Mouse (Mus musculus) liver, embryonic 15.5 days (tissue): ENCODE results near the gene Mafk. TPM values are rescaled to one million over a fixed set of nuclear protein-coding genes. Genes with fewer than 3 reads are reported as not detected.

ENCODE experiments used
- ATAC-seq: fragments of 200-750 bp; cut with Nextera tagmentation; 2 replicates; pipeline ENCODE4 v1.8.0; 2017; ENCODE audit warnings: moderate number of reproducible peaks, mild to moderate bottlenecking, moderate library complexity; ENCODE audit not compliant: insufficient read depth
- H3K27ac ChIP-seq: fragments of 300-500 bp; sonication (generic); replicated peaks from 2 replicates; pipeline ENCODE4 v1.5.1; 2015; ENCODE audit warnings: mild to moderate bottlenecking, inconsistent platforms
- H3K27me3 ChIP-seq: fragments of 300-500 bp; sonication (generic); 2 replicates; pipeline ENCODE4 v1.6.1; 2015; ENCODE audit warnings: mild to moderate bottlenecking, inconsistent platforms
- H3K36me3 ChIP-seq: fragments of 300-500 bp; sonication (generic); replicated peaks from 2 replicates; pipeline ENCODE4 v1.6.1; 2015; ENCODE audit warnings: moderate library complexity, mild to moderate bottlenecking, inconsistent platforms
- H3K4me1 ChIP-seq: fragments of 300-500 bp; sonication (generic); replicated peaks from 2 replicates; pipeline ENCODE4 v1.6.1; 2015; ENCODE audit warnings: inconsistent platforms
- H3K4me2 ChIP-seq: fragments of 300-500 bp; sonication (generic); 2 replicates; pipeline ENCODE4 v1.6.1; 2015; ENCODE audit warnings: moderate library complexity, mild to moderate bottlenecking, inconsistent platforms
- H3K4me3 ChIP-seq: fragments of 300-500 bp; sonication (generic); replicated peaks from 2 replicates; pipeline ENCODE4 v1.5.1; 2015; ENCODE audit warnings: mild to moderate bottlenecking, inconsistent platforms
- H3K9ac ChIP-seq: fragments of 300-500 bp; sonication (generic); 2 replicates; pipeline ENCODE4 v1.6.1; 2015; ENCODE audit warnings: moderate library complexity, mild to moderate bottlenecking, inconsistent platforms
- H3K9me3 ChIP-seq: fragments of 300-500 bp; sonication (generic); replicated peaks from 2 replicates; pipeline ENCODE4 v1.6.1; 2016; ENCODE audit warnings: inconsistent platforms
- WGBS: fragments of 180-500 bp; shearing (Covaris S2); methylation state at CpG from one replicate; pipeline ENCODE4 v1.1.7; 2015; ENCODE audit warnings: mixed read lengths; ENCODE audit not compliant: insufficient replicate concordance; 5-methylcytosine and 5-hydroxymethylcytosine counted together
- polyA plus RNA-seq: library from polyadenylated mRNA; unstranded; fragments of >200 nt; fragmentation: Nextera tagmentation; extraction: Ambion mirVana; gene quantifications from 2 replicates; pipeline ENCODE4 v1.2.1, GENCODE M21; 2015

Mafk gene
- polyA plus RNA-seq, 1 experiment from 2014 or later: 44.5 TPM

DNA sequence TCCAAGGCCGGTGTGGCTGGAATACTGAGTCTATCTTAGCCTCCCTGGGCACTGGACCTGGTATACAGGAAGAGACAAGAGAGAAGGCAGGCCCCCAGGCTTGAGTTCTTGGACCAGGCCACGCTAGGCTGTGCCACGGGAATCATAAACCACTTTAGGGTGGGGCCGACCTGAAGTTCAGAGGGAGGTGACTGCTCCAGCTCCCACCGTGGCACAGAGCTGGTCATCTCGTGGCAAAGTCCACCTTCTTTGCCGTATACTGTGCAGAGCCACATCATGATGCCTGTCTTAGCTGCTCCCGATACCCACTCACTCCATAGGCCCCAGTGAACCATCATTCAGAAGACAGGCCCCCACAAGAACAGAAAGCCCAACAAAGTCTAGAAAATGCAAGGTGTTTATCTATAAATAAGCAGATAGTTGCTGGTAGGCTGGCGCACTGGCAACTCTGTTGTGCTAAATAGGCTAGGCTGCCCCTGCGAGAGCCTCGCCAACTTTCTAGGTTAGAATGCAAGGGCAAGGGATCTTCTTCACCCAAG lies 13.3 kb downstream of the Mafk start:
- H3K4me1 ChIP-seq: peaks cover 83% of the 10 kb centered on the region
- peak overlapping the region; percentile 100 for H3K27ac ChIP-seq
- H3K9ac ChIP-seq: peak overlapping the region; percentile 74
- H3K4me3 ChIP-seq: peak overlapping the region; percentile 36
- no peaks in the 10 kb centered on the region for H3K27me3 ChIP-seq
- H3K9me3 ChIP-seq: no peaks in the 10 kb centered on the region; the same call in 1 of the 2 replicates
- ATAC-seq: peak; percentile 45
- H3K36me3 ChIP-seq: peaks cover 55% of the 10 kb centered on the region
- 16% methylated on average over 11 of the region's 11 CpGs for WGBS
- H3K4me2 ChIP-seq: peak overlapping the region; percentile 69

DNA sequence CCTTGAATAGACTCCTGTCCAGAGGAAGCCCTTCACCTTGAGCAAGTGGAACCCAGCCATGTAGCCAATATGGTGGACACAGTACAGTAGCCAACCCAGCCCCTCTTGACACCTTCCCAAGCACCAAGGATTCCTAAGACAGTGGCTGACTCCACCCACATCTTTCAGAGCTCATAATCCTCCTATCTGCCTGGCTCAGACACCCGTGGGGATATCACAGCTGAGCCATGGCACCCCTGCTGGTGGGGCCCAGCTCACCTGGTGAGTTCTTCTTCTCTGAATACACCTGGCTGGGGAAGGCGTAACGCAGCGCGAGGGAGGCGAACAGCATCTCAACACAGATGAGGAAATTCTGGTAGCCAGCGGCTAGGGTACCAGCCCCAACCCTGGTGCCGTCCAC lies 14.6 kb downstream of the Mafk start:
- peak overlapping the region; percentile 74 for H3K9ac ChIP-seq
- peaks cover 42% of the 10 kb centered on the region for H3K36me3 ChIP-seq
- H3K4me1 ChIP-seq: peaks cover 73% of the 10 kb centered on the region
- H3K27me3 ChIP-seq: no peaks in the 10 kb centered on the region
- H3K4me2 ChIP-seq: peak overlapping the region; percentile 69
- no peaks in the 10 kb centered on the region; the same call in 1 of the 2 replicates for H3K9me3 ChIP-seq
- peak; percentile 3; the same call in 1 of the 2 replicates for ATAC-seq
- 0 out of 2 replicates have a peak overlapping the region, but pooled peaks have one; percentile 9 for H3K4me3 ChIP-seq
- H3K27ac ChIP-seq: peak overlapping the region; percentile 100
- 78% methylated on average over 8 of the region's 8 CpGs for WGBS

DNA sequence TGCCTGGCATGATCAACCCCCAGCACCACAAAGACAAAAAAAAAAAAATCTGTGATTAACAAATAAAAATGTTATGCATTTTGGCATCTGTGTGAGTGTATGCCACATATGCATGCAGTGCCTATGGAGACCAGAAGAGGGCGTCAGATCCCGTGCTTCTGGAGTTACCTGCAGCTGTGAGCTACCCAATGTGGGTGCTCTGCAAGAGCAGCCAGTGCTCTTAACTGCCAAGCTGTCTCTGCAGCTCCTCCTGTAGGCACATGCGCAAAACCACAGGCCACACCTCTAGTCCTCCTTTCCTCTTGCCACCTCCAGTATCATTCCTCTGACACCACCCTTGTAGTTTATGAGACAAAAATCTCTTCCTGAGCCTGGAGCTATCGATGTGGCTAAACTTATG lies 18.1 kb downstream of the Mafk start:
- peaks cover 15% of the 10 kb centered on the region; the same call in 1 of the 2 replicates for H3K27me3 ChIP-seq
- peak overlapping the region; percentile 65 for H3K27ac ChIP-seq
- no peak overlapping the region for H3K4me3 ChIP-seq
- H3K36me3 ChIP-seq: peaks cover 21% of the 10 kb centered on the region
- H3K4me2 ChIP-seq: no peak overlapping the region
- H3K9me3 ChIP-seq: no peaks in the 10 kb centered on the region; the same call in 1 of the 2 replicates
- peaks cover 77% of the 10 kb centered on the region for H3K4me1 ChIP-seq
- no peak for ATAC-seq
- 37% methylated on average over 4 of the region's 4 CpGs for WGBS
- H3K9ac ChIP-seq: no peak overlapping the region

DNA sequence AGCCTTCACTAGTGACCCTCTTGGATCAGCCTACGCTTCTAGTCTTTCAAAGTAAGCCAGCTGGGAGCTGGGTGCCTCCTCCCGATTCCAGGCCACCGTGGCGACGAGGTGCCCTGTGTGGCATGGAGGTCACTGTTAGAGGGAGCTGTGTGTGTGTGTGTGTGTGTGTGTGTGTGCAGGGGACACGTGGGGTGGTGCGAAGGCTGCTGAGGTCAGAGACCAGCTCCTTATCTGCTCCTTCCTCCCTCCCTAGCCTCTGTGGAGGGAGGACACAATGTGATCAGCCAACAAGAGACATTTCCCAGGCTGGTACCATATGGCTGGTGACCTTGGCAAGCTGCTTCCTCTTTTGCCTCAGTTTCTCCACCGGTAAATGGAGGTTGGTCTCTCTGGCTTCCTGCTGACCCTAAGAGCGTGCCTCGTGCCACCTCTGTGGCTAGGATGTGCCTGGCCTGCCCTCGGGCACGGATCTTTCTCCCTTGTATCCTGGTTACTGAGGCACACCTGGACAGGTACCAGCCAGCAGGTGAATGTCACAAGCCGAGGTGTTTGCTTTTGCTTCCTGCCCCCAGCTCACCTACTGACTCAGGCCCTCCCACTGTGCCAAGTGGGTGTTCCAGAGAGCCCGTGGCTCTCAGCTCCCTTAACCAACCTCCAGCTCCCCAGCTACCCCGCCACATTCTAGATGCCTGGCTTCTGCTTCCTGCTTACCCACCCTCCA lies 20.5 kb downstream of the Mafk start:
- H3K9ac ChIP-seq: no peak overlapping the region; the same call in 1 of the 2 replicates
- peaks cover 77% of the 10 kb centered on the region for H3K4me1 ChIP-seq
- ATAC-seq: peak; percentile 44
- peak overlapping the region; percentile 19 for H3K4me2 ChIP-seq
- H3K27me3 ChIP-seq: peaks cover 15% of the 10 kb centered on the region; the same call in 1 of the 2 replicates
- H3K4me3 ChIP-seq: no peak overlapping the region
- peak overlapping the region; percentile 56 for H3K27ac ChIP-seq
- H3K9me3 ChIP-seq: no peaks in the 10 kb centered on the region
- H3K36me3 ChIP-seq: peaks cover 12% of the 10 kb centered on the region
- 44% methylated on average over 15 of the region's 15 CpGs for WGBS

DNA sequence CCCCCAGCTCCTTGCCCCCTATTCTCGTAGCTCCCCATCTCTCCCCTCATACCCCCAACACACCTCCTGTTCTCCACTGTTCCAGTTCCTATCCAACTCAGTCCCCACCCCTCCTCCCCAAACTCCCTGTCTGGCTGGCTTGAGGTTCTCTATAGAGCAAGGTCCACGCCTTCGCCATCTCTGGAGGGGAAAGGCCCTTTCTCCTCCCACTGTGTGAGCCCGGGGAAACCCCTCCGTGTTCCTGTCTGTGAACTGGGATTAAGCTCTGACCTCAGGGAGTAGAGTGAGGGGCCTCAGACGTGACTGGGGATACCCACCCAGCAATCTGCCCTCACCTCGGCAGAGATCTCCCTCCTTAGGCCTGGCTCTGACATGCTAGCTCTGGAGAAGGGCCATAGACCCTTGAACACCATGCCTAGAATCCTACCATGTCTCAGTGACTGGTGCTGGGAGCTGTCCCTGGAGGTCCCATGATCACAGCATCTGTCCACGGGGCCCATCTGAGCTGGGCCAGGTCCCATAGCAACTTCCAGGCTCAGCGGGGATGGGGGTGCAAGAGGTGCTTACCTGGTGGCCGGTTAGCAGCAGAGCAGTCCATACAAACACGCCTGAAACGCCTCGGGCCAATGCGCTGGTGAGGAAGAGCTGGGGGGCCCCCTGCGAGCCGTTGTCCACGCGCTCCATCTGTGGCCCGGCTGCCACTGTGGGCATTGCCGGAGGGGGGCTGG lies 21.2 kb downstream of the Mafk start:
- Histone ChIP-seq H3K9me3 (no peaks in the 10 kb centered on the region), H3K27ac (peak overlapping the region; percentile 56; the same call in 1 of the 2 replicates), H3K9ac (peak overlapping the region; percentile 30; the same call in 1 of the 2 replicates), H3K36me3 (peaks cover 8% of the 10 kb centered on the region; the same call in 1 of the 2 replicates), H3K27me3 (peaks cover 15% of the 10 kb centered on the region; the same call in 1 of the 2 replicates), H3K4me1 (peaks cover 78% of the 10 kb centered on the region), H3K4me2 (peak overlapping the region; percentile 19; the same call in 1 of the 2 replicates), H3K4me3 (no peak overlapping the region; the same call in 1 of the 2 replicates)
- 70% methylated on average over 20 of the region's 20 CpGs for whole genome bisulfite sequencing
- no peak for ATAC-seq

DNA sequence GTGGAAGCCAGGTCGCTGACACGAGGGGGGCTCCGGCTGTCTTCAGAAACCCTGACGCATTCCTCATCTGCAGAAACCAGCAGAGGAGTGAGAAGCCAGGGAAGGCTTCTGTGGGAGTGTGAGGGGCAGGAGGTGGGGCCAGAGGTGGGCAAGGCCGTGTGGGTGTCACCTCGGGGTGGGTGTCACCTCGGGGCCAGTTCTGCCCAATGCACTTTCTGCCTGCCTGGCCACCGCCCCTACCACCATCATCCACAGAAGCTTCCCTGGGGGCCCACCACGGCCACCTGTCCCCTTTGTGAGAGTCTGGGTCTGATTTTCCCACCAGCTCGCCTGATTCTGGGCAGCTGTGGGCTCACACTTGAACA lies 21.8 kb downstream of the Mafk start:
- Histone ChIP-seq H3K27ac (peak overlapping the region; percentile 19; the same call in 1 of the 2 replicates), H3K4me1 (peaks cover 83% of the 10 kb centered on the region), H3K36me3 (0 out of 2 replicates have a peak, but pooled peaks cover 4% of the 10 kb centered on the region), H3K27me3 (peaks cover 15% of the 10 kb centered on the region; the same call in 1 of the 2 replicates), H3K4me3 (no peak overlapping the region; the same call in 1 of the 2 replicates), H3K4me2 (peak overlapping the region; percentile 1; the same call in 1 of the 2 replicates), H3K9ac (peak overlapping the region; percentile 30; the same call in 1 of the 2 replicates), H3K9me3 (no peaks in the 10 kb centered on the region)
- WGBS: 37% methylated on average over 10 of the region's 10 CpGs
- no peak for ATAC-seq

DNA sequence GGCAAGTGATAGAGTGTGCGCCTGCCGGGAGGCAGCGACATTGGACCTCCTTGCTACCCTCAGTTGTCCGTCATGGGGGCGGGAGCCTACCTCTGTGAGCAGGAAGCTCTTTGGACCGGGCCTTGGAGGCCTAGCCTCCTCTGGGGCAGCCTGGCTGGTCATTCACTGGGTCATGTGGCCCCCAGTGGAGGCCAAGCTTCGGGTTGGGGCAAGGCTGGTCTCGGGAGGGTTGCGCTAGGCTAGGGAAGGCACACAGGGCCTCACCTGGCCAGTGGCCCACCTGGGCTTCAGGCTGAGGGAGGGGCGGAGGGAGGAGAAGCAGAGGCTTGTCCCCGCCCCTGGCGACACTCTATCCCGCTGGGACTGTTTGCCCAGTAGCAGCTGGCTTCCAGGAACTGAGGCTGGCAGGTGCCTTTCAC lies 22.7 kb downstream of the Mafk start:
- WGBS: 32% methylated on average over 13 of the region's 13 CpGs
- 0 out of 2 replicates have a peak overlapping the region, but pooled peaks have one; percentile 15 for H3K9ac ChIP-seq

DNA sequence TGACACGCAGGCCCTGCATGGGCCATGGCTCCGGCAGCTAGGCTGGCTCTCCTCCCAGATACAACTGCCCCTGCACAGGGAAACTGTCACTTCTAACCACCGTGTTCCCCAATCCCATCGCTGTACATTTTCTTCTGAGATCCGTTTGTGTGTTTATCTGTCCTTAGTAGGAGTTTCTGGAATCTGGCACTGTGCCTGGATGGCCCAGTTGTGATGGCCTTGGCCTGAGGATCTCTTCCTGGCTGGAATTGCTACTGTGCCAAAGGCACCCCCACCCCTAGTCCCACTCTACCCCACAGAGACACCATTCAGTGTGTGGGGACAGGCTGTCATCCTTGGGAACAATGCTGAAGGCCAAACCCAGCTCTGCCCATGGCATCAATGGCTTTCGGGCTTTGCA lies 24.7 kb downstream of the Mafk start:
- H3K27me3 ChIP-seq: peaks cover 15% of the 10 kb centered on the region; the same call in 1 of the 2 replicates
- H3K36me3 ChIP-seq: no peaks in the 10 kb centered on the region
- no peaks in the 10 kb centered on the region for H3K9me3 ChIP-seq
- no peak overlapping the region for H3K9ac ChIP-seq
- peaks cover 89% of the 10 kb centered on the region for H3K4me1 ChIP-seq
- whole genome bisulfite sequencing: 83% methylated on average over 6 of the region's 6 CpGs
- H3K4me3 ChIP-seq: no peak overlapping the region
- H3K27ac ChIP-seq: peak overlapping the region; percentile 61
- H3K4me2 ChIP-seq: no peak overlapping the region
- ATAC-seq: no peak

More for the DNA sequence above, 22.7 kb downstream of the Mafk start:
- no peaks in the 10 kb centered on the region for H3K9me3 ChIP-seq
- H3K4me2 ChIP-seq: peak overlapping the region; percentile 39
- H3K27ac ChIP-seq: peak overlapping the region; percentile 48; the same call in 1 of the 2 replicates
- no peak for ATAC-seq
- H3K27me3 ChIP-seq: peaks cover 15% of the 10 kb centered on the region; the same call in 1 of the 2 replicates
- H3K36me3 ChIP-seq: no peaks in the 10 kb centered on the region
- H3K4me3 ChIP-seq: 0 out of 2 replicates have a peak overlapping the region, but pooled peaks have one; percentile 10
- H3K4me1 ChIP-seq: peaks cover 88% of the 10 kb centered on the region

DNA sequence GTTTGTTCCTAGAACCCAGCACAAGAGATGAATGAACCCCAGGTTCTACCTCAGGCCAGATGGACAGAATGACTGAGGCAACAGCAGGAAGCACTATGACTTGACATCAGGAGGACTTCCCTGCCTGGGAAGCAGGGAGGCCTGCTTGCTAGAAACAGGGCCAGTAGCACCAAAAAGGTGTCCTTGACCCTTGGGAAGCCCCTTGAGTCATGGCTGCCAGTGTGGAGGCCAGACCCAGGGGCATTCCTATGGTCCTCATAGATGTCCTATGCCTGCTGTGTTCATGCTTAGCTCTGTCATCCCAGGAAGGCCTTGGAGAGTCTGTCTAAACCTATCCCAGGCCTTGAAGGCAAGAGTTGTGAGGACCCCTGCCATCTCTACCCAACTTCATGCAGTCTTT lies 25.1 kb downstream of the Mafk start:
- no peak overlapping the region for H3K4me2 ChIP-seq
- H3K27ac ChIP-seq: peak overlapping the region; percentile 61
- no peak overlapping the region for H3K9ac ChIP-seq
- ATAC-seq: no peak
- peaks cover 84% of the 10 kb centered on the region for H3K4me1 ChIP-seq
- H3K9me3 ChIP-seq: no peaks in the 10 kb centered on the region
- no peak overlapping the region for H3K4me3 ChIP-seq
- peaks cover 15% of the 10 kb centered on the region; the same call in 1 of the 2 replicates for H3K27me3 ChIP-seq
- no peaks in the 10 kb centered on the region for H3K36me3 ChIP-seq

DNA sequence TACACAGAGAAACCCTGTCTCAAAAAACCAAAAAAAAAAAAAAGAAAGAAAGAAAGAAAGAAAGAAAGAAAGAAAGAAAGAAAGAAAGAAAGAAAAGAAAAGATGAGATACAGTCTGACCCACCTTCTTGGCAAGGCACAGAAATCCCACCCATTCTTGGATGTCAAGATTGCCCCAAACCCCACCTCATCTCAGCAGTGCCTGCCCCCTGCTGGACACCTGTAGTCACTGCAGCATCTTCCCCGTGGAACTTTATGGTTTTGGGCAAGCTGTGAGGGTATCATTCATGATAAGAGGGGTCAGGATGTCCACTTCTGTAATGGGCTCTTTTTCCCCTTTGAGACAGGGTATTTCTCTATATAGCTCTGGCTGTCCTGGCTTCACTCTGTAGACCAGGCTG lies 26.0 kb downstream of the Mafk start:
- H3K4me2 ChIP-seq: no peak overlapping the region
- H3K9ac ChIP-seq: no peak overlapping the region
- 6% methylated on average over 1 of the region's 1 CpGs for WGBS
- H3K27me3 ChIP-seq: peaks cover 15% of the 10 kb centered on the region; the same call in 1 of the 2 replicates
- no peak for ATAC-seq
- H3K4me3 ChIP-seq: no peak overlapping the region
- peaks cover 80% of the 10 kb centered on the region for H3K4me1 ChIP-seq
- no peaks in the 10 kb centered on the region for H3K9me3 ChIP-seq
- H3K27ac ChIP-seq: peak overlapping the region; percentile 80
- H3K36me3 ChIP-seq: peaks cover 8% of the 10 kb centered on the region
